Mouse (Mus musculus) thymus, adult 2 months (tissue): ENCODE data around the gene Ing1.

Experiments used
- CTCF ChIP-seq: fragments of 200-500 bp; IDR thresholded peaks from 2 replicates; pipeline ENCODE4 v1.5.1; 2012; ENCODE audit warnings: mild to moderate bottlenecking, control low read depth, low read length, moderate library complexity, borderline replicate concordance; ENCODE audit not compliant: control insufficient read depth, poor library complexity, insufficient read depth; ENCODE audit errors: extremely low read depth
- POLR2A ChIP-seq: fragments of 200-500 bp; IDR thresholded peaks from 2 replicates; pipeline ENCODE4 v1.6.1; 2012; ENCODE audit warnings: mild to moderate bottlenecking, low read length, control low read depth, moderate library complexity; ENCODE audit not compliant: control insufficient read depth, poor library complexity, insufficient read depth; ENCODE audit errors: extremely low read depth

DNA sequence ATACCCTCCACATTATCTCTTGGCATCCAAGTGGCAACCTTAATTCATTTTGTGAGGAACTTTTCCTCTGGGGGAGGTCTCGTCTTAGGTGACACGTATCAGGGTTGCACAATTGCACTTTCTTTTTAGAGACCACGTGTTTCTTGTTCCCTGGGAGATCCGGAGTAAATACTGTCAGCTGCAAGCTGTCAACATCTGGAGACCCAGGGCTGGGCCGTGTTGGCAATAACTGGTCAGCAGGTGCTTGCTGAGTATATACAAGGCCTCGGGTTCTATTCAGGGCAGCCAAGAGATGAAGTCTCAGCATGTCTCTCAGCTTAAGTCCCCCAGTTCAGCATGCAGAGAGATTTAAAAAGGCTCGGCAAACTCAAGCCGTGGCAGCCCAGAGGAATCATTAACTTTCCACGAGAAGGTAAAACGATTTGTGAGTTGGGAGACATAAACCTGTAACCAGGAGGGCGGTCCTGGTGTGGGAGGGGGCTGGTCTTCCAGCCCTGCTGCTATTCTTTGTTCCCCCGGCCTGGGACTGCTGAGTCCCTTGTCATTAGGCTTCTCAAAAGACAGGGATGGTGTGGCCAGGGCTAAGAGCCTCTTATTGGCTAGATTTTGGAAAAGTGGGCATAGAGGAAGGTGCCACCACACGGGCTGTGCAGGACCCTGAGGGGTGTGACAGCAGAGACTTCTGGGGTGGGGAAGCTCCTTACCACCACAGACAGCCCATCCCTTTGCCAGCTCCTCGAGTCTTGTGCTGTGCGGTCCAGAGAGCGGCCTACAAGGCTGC, 20.4 kb downstream of the Ing1 start:
- TF ChIP-seq CTCF (no peak), POLR2A (no peak)
